Mouse (Mus musculus): ENCODE results near the gene Col7a1.

The Col7a1 gene

GRCm38 (mm10) chr9:108953081-108953636 is at the start of gene Col7a1:
TSS of gene Col7a1 (plus strand) at chr9:108953586.
- DNase-seq = no peak

DNA sequence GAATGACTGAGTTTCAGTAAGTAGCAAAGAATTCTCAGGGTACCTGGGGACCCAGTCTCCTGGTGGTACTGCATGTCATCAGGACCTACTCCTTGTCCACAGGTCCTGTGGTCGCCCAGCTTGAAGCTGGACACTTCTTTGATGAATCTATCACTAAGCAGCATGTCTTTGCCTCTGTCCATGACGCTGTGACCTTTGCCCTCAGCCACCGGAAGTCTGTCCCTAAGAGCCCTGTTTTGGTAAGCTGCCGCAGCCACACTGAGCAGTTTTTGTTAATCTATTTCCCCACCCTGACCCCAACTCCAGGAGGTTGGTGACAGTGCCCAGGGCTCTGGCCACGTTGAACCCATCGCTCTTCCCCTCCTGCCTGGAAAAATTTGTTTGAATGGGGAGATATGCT is 41.1 kb upstream of the Col7a1 start:
- no peak for DNase-seq

DNA sequence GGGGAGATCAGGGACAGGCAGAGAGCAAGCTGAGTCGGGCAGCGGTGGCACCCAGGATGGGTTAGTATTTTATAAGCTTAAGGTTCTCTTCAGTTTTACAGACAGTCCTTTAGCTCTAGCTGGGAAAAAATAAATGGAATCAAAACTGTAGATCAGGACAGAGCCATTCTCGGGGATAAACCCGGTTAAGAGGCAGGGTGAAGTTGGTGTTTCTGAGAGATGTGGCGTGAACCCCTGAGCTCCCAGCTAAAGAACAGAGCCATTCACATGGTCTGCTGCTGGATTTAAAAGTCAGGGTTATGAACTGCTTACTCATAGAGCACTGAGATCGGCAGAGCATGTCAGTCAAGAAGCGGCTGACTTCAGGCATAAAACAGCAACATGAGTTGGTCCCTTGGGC is 40.2 kb upstream of the Col7a1 start:
- no peak for DNase-seq

GRCm38 (mm10) chr9:108913621-108914020 is 39.8 kb upstream of the Col7a1 start:
- no peak for DNase-seq

GRCm38 (mm10) chr9:108914491-108914890 is 38.9 kb upstream of the Col7a1 start, which contains the start of gene Tmem89:
TSS of gene Tmem89 (plus strand) at chr9:108914619.
- no peak for DNase-seq

DNA sequence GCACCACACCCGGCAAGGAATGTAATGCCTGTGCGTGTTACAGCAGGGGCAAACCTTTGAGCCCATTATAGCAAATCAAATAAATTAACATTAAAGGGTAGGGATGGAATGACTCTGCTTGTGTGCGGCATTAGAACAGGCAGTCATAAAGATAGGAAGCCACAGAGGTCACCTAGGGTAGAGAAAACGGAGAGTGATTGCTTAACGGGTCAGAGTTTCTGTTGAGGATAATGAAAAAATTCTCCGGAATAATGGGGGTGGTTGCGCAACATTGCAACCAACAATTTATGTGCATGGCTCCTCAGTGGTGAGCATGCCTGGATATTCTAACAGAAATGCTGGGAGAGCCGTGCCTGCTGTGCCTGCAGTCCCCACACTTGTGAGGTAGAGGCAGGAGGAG is 27.5 kb upstream of the Col7a1 start:
- DNase-seq = no peak

- no peak for DNase-seq
Measured at GRCm38 (mm10) chr9:108928424-108928823, 25.0 kb upstream of the Col7a1 start.

GRCm38 (mm10) chr9:108935991-108936390 is 17.4 kb upstream of the Col7a1 start:
- no peak for DNase-seq

GRCm38 (mm10) chr9:108936418-108937364 is 16.7 kb upstream of the Col7a1 start, which contains the start of gene Uqcrc1:
TSS of gene Uqcrc1 (plus strand) at chr9:108936633.
- peak; percentile 88 to 89 for DNase-seq

DNA sequence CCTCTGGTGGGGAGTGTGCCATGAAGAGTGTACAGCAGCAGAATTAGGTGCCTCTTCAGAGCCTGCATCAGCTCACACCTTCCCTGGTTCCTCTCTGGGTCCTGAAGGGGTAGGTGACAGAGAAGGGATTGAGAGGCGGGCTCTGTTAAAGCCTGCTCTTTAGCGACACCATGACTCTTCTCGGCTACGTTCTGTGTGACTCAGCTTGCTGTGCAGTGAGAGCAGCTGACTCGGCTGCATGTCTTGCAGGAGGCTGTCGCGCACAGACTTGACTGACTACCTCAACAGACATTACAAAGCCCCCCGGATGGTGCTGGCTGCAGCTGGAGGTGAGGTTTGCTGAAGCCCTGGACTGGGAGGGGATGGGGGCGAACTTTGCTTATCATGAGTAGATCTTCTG is 8.3 kb upstream of the Col7a1 start:
- DNase-seq = no peak

- DNase-seq = no peak
Measured at GRCm38 (mm10) chr9:108945608-108946007, 7.8 kb upstream of the Col7a1 start.

DNA sequence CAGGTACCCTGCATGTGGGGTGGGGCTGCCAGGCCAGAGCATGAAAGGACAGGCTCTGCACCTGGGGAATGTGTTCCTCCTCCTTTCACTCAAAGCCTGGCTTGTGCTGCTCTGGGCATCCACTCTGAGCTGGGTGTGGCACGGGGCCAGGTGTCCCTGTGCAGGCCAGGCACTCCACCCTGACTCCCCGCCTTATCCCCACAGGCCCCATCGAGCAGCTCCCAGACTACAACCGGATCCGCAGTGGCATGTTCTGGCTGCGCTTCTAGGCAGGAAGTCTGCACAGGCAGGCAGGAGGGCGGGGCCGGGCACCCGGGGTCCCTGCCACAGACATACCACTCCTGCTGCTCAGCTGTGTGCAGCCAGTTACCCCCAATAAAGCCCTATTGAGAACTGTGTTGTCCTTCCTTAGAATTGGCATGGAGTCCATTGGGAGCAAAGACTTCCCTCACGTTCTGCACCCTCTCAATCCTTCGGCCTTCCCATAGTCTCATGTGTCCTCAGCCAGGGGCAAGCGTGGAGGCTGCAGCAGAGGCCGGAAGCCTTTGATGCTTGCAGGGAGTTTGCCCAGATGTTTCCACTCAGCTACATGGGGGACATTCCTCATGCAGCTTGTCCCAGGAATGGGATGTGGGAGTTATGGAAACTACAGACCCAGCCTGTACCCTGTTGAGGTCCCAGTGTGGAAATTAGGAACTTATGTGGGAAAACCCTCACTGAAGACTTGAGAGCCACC is 4.0 kb upstream of the Col7a1 start:
- no peak for DNase-seq

DNA sequence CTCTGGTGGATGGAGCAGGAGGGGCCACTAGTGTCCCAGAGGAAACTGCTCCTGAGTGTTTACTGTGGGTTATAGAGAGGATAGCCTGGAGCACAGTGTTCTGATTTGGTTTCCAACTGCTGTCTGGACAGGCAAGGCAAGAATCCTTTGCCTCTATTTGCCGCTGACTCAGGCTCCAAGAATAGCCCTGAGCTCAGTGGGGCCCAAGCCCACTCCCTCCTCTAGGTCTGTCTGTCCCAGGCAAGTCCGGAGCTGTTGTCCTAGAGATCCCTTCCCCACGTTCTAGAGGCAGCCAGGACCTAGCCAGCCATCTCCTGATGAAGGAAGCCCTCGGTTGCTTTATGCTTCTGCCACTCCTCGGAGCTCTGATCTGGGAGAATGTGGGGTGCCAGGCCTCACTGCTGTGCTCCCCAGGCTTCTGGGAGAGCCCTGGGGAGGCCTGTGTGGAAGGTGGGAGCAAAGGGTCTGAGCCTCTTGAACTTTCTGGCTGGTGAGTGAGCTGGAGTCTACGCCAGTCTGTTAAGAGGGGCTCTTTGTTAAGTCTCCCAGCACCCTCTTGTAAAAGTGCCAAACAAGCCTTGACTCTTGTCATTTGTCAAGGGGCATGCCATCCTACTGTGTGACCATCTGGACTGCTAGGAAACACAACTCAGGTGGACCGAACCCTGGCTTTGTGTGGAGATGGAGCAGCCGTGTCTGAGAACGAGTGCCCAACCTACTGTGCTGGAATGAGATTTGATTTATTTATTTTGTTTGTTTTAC is 3.2 kb upstream of the Col7a1 start:
- no peak for DNase-seq

DNA sequence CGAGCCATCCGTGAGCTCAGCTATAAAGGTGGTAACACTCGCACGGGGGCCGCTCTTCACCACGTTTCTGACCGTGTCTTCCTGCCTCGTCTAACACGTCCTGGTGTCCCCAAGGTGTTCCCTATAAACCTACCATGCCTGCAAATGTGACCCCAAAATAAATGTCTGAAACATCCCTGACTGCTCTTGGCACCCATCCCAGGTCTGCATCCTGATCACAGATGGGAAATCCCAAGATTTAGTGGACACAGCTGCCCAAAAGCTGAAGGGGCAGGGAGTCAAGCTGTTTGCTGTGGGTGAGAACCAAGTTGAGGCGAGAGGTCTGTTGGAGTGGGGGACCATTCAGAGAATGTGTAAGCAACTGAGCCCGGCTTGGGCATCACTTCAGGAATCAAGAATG is 1.9 kb downstream of the Col7a1 start:
- no peak for DNase-seq

GRCm38 (mm10) chr9:108955846-108956245 is 2.5 kb downstream of the Col7a1 start:
- no peak for DNase-seq

- no peak for DNase-seq
Measured at GRCm38 (mm10) chr9:108963577-108963976, 10.2 kb downstream of the Col7a1 start.

- no peak for DNase-seq
Measured at GRCm38 (mm10) chr9:108964338-108964737, 11.0 kb downstream of the Col7a1 start.

- no peak for DNase-seq
Measured at GRCm38 (mm10) chr9:108970623-108971022, 17.2 kb downstream of the Col7a1 start.

GRCm38 (mm10) chr9:108976483-108976882 is 23.1 kb downstream of the Col7a1 start:
- DNase-seq = no peak

- DNase-seq = no peak
Measured at GRCm38 (mm10) chr9:108977966-108978365, 24.6 kb downstream of the Col7a1 start.

DNA sequence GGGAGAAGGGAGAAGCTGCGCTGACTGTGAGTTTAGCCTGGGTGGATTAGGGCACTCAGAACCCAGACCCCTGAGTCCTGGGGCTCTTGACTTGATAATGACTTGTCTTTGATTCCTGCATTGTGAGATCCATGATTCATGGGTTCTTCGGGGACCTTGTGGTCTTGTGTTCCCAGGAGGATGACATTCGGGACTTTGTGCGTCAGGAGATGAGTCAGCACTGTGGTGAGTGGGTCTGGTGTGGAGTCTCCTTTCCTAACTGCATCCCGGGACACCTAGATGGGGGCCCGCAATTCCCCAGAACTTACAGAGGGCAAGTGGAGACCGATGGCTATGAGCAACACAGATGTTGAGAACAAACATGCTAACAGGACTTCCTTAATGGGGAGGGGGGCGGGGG is 29.1 kb downstream of the Col7a1 start:
- no peak for DNase-seq

DNA sequence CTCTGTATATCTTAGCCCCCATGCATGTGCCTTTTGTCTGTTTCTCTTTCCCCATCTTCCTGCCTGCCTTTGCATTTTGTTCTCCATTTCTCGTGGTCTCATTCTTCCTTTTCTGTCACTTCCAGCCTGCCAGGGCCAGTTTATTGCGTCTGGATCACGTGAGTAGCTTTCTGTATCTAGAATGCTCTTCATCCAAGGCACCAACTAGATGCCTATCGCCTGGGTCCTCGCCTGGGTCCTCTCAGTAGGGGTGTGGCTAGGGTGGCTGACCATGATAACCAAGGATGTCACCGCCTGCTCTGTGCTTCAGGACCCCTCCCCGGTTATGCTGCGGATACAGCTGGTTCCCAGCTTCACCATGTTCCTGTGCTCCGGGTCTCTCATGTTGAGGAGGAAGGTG is 29.8 kb downstream of the Col7a1 start:
- no peak for DNase-seq

- DNase-seq = no peak
Measured at GRCm38 (mm10) chr9:108985710-108986109, 32.3 kb downstream of the Col7a1 start, which contains the start of gene Ucn2. TSS of gene Ucn2 (plus strand) at chr9:108986010.

All from thymus, adult 18-20 months (tissue).